Mouse (Mus musculus) MEL (cell line): Measurements from ENCODE around the gene Cdca5. TPM values are rescaled to one million over a fixed set of nuclear protein-coding genes. Genes with fewer than 3 reads are reported as not detected.
"Not testable (repeated sequence)": the region's sequence is repeated elsewhere in the genome, so short reads cannot be mapped to it uniquely, and the experiment has no call there.

Experiments
- DNase-seq: peaks from one replicate; pipeline ENCODE4 v3.0.0; 2011; ENCODE audit warnings: low read depth, low spot score
- H3K27ac ChIP-seq: 2 replicates; pipeline ENCODE4 v1.5.1; 2012; ENCODE audit warnings: low read depth, mild to moderate bottlenecking, control low read depth, low read length, moderate library complexity; ENCODE audit not compliant: control insufficient read depth
- H3K27me3 ChIP-seq, 2 experiments: fragments of 150-350 bp in 1 of 2; sonication (generic) in 1 of 2; 2 replicates each; pipeline ENCODE4 v1.6.1; 2012; ENCODE audit warnings: low read length in 2 of 2, mild to moderate bottlenecking in 2 of 2, improper control_type of control experiment in 1 of 2, moderate library complexity in 1 of 2; ENCODE audit not compliant: insufficient read depth in 2 of 2, control insufficient read depth in 1 of 2
- H3K36me3 ChIP-seq, 2 experiments: 2 replicates each; pipeline ENCODE4 v1.6.1; 2012 to 2014; ENCODE audit warnings: low read length in 2 of 2, improper control_type of control experiment in 1 of 2, inconsistent platforms in 1 of 2, mild to moderate bottlenecking in 1 of 2; ENCODE audit not compliant: insufficient read depth in 2 of 2, control insufficient read depth in 1 of 2
- H3K4me1 ChIP-seq, 2 experiments: fragments of 150-350 bp in 1 of 2; sonication (generic) in 1 of 2; 2 replicates each; pipeline ENCODE4 v1.6.1; 2012; ENCODE audit warnings: low read length in 2 of 2, improper control_type of control experiment in 1 of 2, mild to moderate bottlenecking in 1 of 2; ENCODE audit not compliant: insufficient read depth in 2 of 2, control insufficient read depth in 1 of 2
- H3K4me3 ChIP-seq, 2 experiments: fragments of 150-350 bp in 1 of 2; sonication (generic) in 1 of 2; 2 replicates each; pipeline ENCODE4 v1.5.1; 2012; ENCODE audit warnings: low read depth in 2 of 2, low read length in 2 of 2, mild to moderate bottlenecking in 2 of 2, moderate library complexity in 2 of 2, control low read depth in 1 of 2, improper control_type of control experiment in 1 of 2; ENCODE audit not compliant: control insufficient read depth in 1 of 2, insufficient read depth in 1 of 2
- H3K79me2 ChIP-seq: 2 replicates; pipeline ENCODE4 v1.6.1; 2012; ENCODE audit warnings: mild to moderate bottlenecking, low read length, moderate library complexity; ENCODE audit not compliant: control insufficient read depth, poor library complexity, insufficient read depth
- H3K9ac ChIP-seq: 2 replicates; pipeline ENCODE4 v1.6.1; 2012; ENCODE audit warnings: low read depth, mild to moderate bottlenecking, control low read depth, low read length, moderate library complexity; ENCODE audit not compliant: control insufficient read depth, poor library complexity, severe bottlenecking
- H3K9me3 ChIP-seq: fragments of 150-350 bp; sonication (generic); replicated peaks from 2 replicates; pipeline ENCODE4 v1.6.1; 2012; ENCODE audit warnings: mild to moderate bottlenecking, low read length, improper control_type of control experiment, moderate library complexity; ENCODE audit not compliant: insufficient read depth
- BHLHE40 ChIP-seq: IDR thresholded peaks from 2 replicates; pipeline ENCODE4 v1.6.1; 2012; ENCODE audit warnings: low read depth, mild to moderate bottlenecking, inconsistent platforms, low read length, improper control_type of control experiment, borderline replicate concordance
- CHD2 ChIP-seq: IDR thresholded peaks from 2 replicates; pipeline ENCODE4 v1.6.1; 2011; ENCODE audit warnings: low read length, improper control_type of control experiment
- E2F4 ChIP-seq: IDR thresholded peaks from 2 replicates; pipeline ENCODE4 v1.6.1; 2011; ENCODE audit warnings: low read depth, low read length, improper control_type of control experiment, borderline replicate concordance
- ELF1 ChIP-seq: IDR thresholded peaks from 2 replicates; pipeline ENCODE4 v1.6.1; 2014; ENCODE audit warnings: low read depth, mild to moderate bottlenecking, inconsistent platforms, low read length, improper control_type of control experiment, moderate library complexity
- EP300 ChIP-seq, 2 experiments: IDR thresholded peaks; 2 replicates each; pipeline ENCODE4 v1.6.1; 2011; ENCODE audit warnings: improper control_type of control experiment in 2 of 2, low read length in 2 of 2, low read depth in 1 of 2, mild to moderate bottlenecking in 1 of 2
- ETS1 ChIP-seq: IDR thresholded peaks from 2 replicates; pipeline ENCODE4 v1.6.1; 2012; ENCODE audit warnings: low read depth, mild to moderate bottlenecking, inconsistent platforms, low read length, improper control_type of control experiment, moderate library complexity
- GATA1 ChIP-seq: IDR thresholded peaks from 2 replicates; pipeline ENCODE4 v1.6.1; 2011; ENCODE audit warnings: low read depth, low read length, improper control_type of control experiment
- HCFC1 ChIP-seq: IDR thresholded peaks from 2 replicates; pipeline ENCODE4 v1.6.1; 2012; ENCODE audit warnings: low read depth, mild to moderate bottlenecking, inconsistent platforms, low read length, improper control_type of control experiment, moderate library complexity
- JUND ChIP-seq: IDR thresholded peaks from 2 replicates; pipeline ENCODE4 v1.6.1; 2011; ENCODE audit warnings: low read depth, mild to moderate bottlenecking, improper control_type of control experiment, low read length
- KAT2A ChIP-seq: conservative IDR thresholded peaks from 2 replicates; pipeline ENCODE4 v1.6.1; 2012; ENCODE audit warnings: low read depth, low read length, improper control_type of control experiment, inconsistent platforms
- MAX ChIP-seq: IDR thresholded peaks from 2 replicates; pipeline ENCODE4 v1.6.1; 2011; ENCODE audit warnings: low read length, improper control_type of control experiment
- MAZ ChIP-seq: IDR thresholded peaks from 2 replicates; pipeline ENCODE4 v1.6.1; 2012; ENCODE audit warnings: low read depth, mild to moderate bottlenecking, inconsistent platforms, low read length, improper control_type of control experiment
- MEF2A ChIP-seq: IDR thresholded peaks from 2 replicates; pipeline ENCODE4 v1.6.1; 2014; ENCODE audit warnings: low read depth, mild to moderate bottlenecking, inconsistent platforms, low read length, improper control_type of control experiment; ENCODE audit not compliant: poor library complexity, insufficient replicate concordance, severe bottlenecking; ENCODE audit errors: extremely low read depth
- MXI1 ChIP-seq: IDR thresholded peaks from 2 replicates; pipeline ENCODE4 v1.6.1; 2011; ENCODE audit warnings: mild to moderate bottlenecking, low read depth, low read length, improper control_type of control experiment
- MYB ChIP-seq: IDR thresholded peaks from 2 replicates; pipeline ENCODE4 v1.6.1; 2011; ENCODE audit warnings: mild to moderate bottlenecking, low read depth, low read length, improper control_type of control experiment
- MYC ChIP-seq: IDR thresholded peaks from 2 replicates; pipeline ENCODE4 v1.6.1; 2011; ENCODE audit warnings: low read depth, mild to moderate bottlenecking, low read length, improper control_type of control experiment, moderate library complexity
- NRF1 ChIP-seq: IDR thresholded peaks from 2 replicates; pipeline ENCODE4 v1.6.1; 2014; ENCODE audit warnings: low read depth, mild to moderate bottlenecking, inconsistent platforms, low read length, improper control_type of control experiment, moderate library complexity; ENCODE audit not compliant: poor library complexity, insufficient read depth, severe bottlenecking
- POLR2AphosphoS2 ChIP-seq: IDR thresholded peaks from 2 replicates; pipeline ENCODE4 v1.6.1; 2011; ENCODE audit warnings: low read length, improper control_type of control experiment
- POLR2AphosphoS5 ChIP-seq: IDR thresholded peaks from 2 replicates; pipeline ENCODE4 v1.6.1; 2012; ENCODE audit warnings: low read depth, borderline replicate concordance, mild to moderate bottlenecking, inconsistent platforms, low read length, moderate library complexity, mixed read lengths
- RCOR1 ChIP-seq: IDR thresholded peaks from 2 replicates; pipeline ENCODE4 v1.6.1; 2012; ENCODE audit warnings: low read depth, mild to moderate bottlenecking, inconsistent platforms, low read length, improper control_type of control experiment
- SIN3A ChIP-seq: IDR thresholded peaks from 2 replicates; pipeline ENCODE4 v1.6.1; 2012; ENCODE audit warnings: low read length, improper control_type of control experiment, inconsistent platforms
- TAL1 ChIP-seq: IDR thresholded peaks from 2 replicates; pipeline ENCODE4 v1.6.1; 2012; ENCODE audit warnings: mild to moderate bottlenecking, inconsistent platforms, low read length, moderate library complexity, mixed read lengths
- TCF12 ChIP-seq: IDR thresholded peaks from 2 replicates; pipeline ENCODE4 v1.6.1; 2014; ENCODE audit warnings: low read depth, mild to moderate bottlenecking, inconsistent platforms, low read length, improper control_type of control experiment, moderate library complexity
- UBTF ChIP-seq: IDR thresholded peaks from 2 replicates; pipeline ENCODE4 v1.6.1; 2012; ENCODE audit warnings: low read depth, mild to moderate bottlenecking, inconsistent platforms, low read length, improper control_type of control experiment, moderate library complexity, borderline replicate concordance; ENCODE audit not compliant: insufficient read depth
- USF2 ChIP-seq, 2 experiments: IDR thresholded peaks; 2 replicates each; pipeline ENCODE4 v1.6.1; 2011 to 2012; ENCODE audit warnings: improper control_type of control experiment in 2 of 2, low read length in 2 of 2, borderline replicate concordance in 1 of 2, inconsistent platforms in 1 of 2, low read depth in 1 of 2, mild to moderate bottlenecking in 1 of 2; ENCODE audit not compliant: insufficient read depth in 1 of 2
- ZC3H11A ChIP-seq: IDR thresholded peaks from 2 replicates; pipeline ENCODE4 v1.6.1; 2012; ENCODE audit warnings: low read depth, mild to moderate bottlenecking, inconsistent platforms, low read length, improper control_type of control experiment
- ZKSCAN1 ChIP-seq: IDR thresholded peaks from 2 replicates; pipeline ENCODE4 v1.6.1; 2012; ENCODE audit warnings: low read depth, mild to moderate bottlenecking, inconsistent platforms, low read length, improper control_type of control experiment, moderate library complexity
- polyA plus RNA-seq, 2 experiments: library from polyadenylated mRNA; stranded (reverse) in 1 of 2; unstranded in 1 of 2; fragments of >175 nt in 1 of 2; fragments of >200 nt in 1 of 2; gene quantifications; 2 replicates each; pipeline versions ENCODE4 v1.2.1 to v1.2.4; 2012; ENCODE audit warnings: low replicate concordance in 2 of 2, low read depth in 1 of 2; ENCODE audit not compliant: insufficient read length in 2 of 2, insufficient read depth in 1 of 2, missing spikeins in 1 of 2
- total RNA-seq: library from RNA; depleted of rRNA; stranded (reverse); fragments of 300-350 nt; gene quantifications from 2 replicates; pipeline ENCODE4 v1.2.3, GENCODE M21; 2012

The Cdca5 gene
- total and polyA plus RNA-seq, 3 experiments: 48.5 to 56.5 TPM; not detected in 1

DNA sequence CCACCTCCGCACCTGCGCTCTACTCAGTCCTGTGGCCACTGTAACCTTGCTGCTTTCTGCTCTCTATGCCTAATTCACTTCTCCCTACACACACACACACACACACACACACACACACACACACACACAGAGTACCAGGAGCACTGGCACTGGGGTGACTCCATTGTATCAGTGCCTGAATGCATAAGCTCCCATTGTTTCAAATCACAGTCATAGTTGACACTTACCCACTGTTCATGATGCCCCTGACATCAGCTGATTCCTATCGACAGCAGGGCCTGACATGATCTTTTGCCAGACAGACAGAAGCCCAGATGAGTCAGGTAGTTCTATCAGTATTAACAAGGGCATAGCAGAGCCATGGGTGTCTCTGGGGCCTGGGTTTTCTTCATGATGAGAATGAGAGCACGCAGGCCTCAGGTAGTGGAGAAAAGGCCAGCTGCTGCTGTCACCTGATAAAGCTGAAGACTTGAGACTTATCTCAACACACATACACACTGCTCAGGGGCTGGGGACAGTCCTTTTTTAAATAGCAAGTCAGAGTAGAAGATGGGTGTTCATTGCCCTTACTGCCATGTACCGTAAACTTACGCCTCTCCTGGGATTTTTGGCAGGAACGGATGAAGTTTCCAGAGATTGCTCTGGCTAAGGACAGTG is 47.5 kb downstream of the Cdca5 start:
- DNase-seq: peak; percentile 76
- Histone ChIP-seq H3K79me2 (peaks cover 1% of the 10 kb centered on the region; the same call in 1 of the 2 replicates), H3K4me3 (no peak overlapping the region), H3K9ac (no peak overlapping the region), H3K27ac (0 out of 2 replicates have a peak overlapping the region, but pooled peaks have one; percentile 29), H3K9me3 (no peaks in the 10 kb centered on the region), H3K36me3 (peaks cover 2 to 18% of the 10 kb centered on the region in 2 experiments; a peak in 2 of 4 replicates), H3K27me3 (no peaks in the 10 kb centered on the region)
- TF ChIP-seq ZKSCAN1 (no peak), USF2 (IDR thresholded peaks at IDR 0.05; ENCODE audit: borderline replicate concordance in 1 of 2, insufficient read depth in 1 of 2, low read depth in 1 of 2, low read length in 2 of 2) (no peak), ELF1 (no peak), BHLHE40 (peak; percentile 36; the same call in 1 of the 2 replicates), MYC (peak; percentile 56; the same call in 1 of the 2 replicates), MAZ (0 out of 2 replicates have a peak, but pooled peaks have one; percentile 46), UBTF (no peak), MXI1 (0 out of 2 replicates have a peak, but pooled peaks have one; percentile 38), MEF2A (no peak), POLR2AphosphoS2 (no peak), GATA1 (peak; percentile 84), JUND (no peak), MAX (no peak), TAL1 (peak; percentile 90), POLR2AphosphoS5 (no peak), ZC3H11A (no peak), SIN3A (peak; percentile 81), MYB (no peak), HCFC1 (peak; percentile 39; the same call in 1 of the 2 replicates), EP300 (IDR thresholded peaks at IDR 0.05; ENCODE audit: low read depth in 1 of 2, low read length in 2 of 2) (peak; percentile 75 to 78), NRF1 (no peak), ETS1 (peak; percentile 87), CHD2 (no peak), KAT2A (no peak), RCOR1 (0 out of 2 replicates have a peak, but pooled peaks have one; percentile 28), TCF12 (peak; percentile 93), E2F4 (no peak)
- TF ChIP-seq, all 39 proteins: peak for 12
- H3K4me1 ChIP-seq: peaks cover 6 to 46% of the 10 kb centered on the region in 2 experiments; a peak in 3 of 4 replicates

GRCm38 (mm10) chr19:6133197-6133596 is 48.4 kb downstream of the Cdca5 start:
- H3K4me3 ChIP-seq, H3K27me3 ChIP-seq, DNase-seq, H3K27ac ChIP-seq, H3K79me2 ChIP-seq, H3K9ac ChIP-seq, H3K9me3 ChIP-seq: not testable (repeated sequence)
- peaks cover 2 to 18% of the 10 kb centered on the region in 2 experiments; a peak in 2 of 4 replicates for H3K36me3 ChIP-seq
- H3K4me1 ChIP-seq: peaks cover 6 to 46% of the 10 kb centered on the region in 2 experiments; a peak in 3 of 4 replicates
